Mouse (Mus musculus) thymus, postnatal 4 days (tissue): ENCODE results near the gene Nkx2-1.
"Not testable (repeated sequence)": the region's sequence is repeated elsewhere in the genome, so short reads cannot be mapped to it uniquely, and the experiment has no call there.

Experiments used
- DNase-seq: peaks from one replicate; pipeline ENCODE4 v3.0.0; 2021

Nkx2-1 gene

GRCm38 (mm10) chr12:56536884-56537265 is at the start of gene Nkx2-1:
Gene Nkx2-1, minus strand, starts transcription at chr12:56536908.
- no peak for DNase-seq

- peak; percentile 72 for DNase-seq
Measured at GRCm38 (mm10) chr12:56541068-56541467, 4.4 kb upstream of the Nkx2-1 start.

- DNase-seq, result no peak
Measured at GRCm38 (mm10) chr12:56540591-56540990, 3.9 kb upstream of the Nkx2-1 start.

GRCm38 (mm10) chr12:56538601-56539000 is 1.9 kb upstream of the Nkx2-1 start:
- DNase-seq, result no peak

GRCm38 (mm10) chr12:56537931-56538330 is 1.2 kb upstream of the Nkx2-1 start:
- DNase-seq, result no peak

- no peak for DNase-seq
Measured at GRCm38 (mm10) chr12:56537342-56537741, 634 bp upstream of the Nkx2-1 start.

GRCm38 (mm10) chr12:56536174-56536883 is 379 bp downstream of the Nkx2-1 start:
- DNase-seq, result no peak

- DNase-seq, result no peak
Measured at GRCm38 (mm10) chr12:56535411-56536173, 1.1 kb downstream of the Nkx2-1 start.

- no peak for DNase-seq
Measured at GRCm38 (mm10) chr12:56534651-56535326, 1.9 kb downstream of the Nkx2-1 start.

GRCm38 (mm10) chr12:56534311-56534650 is 2.4 kb downstream of the Nkx2-1 start:
- DNase-seq, result no peak

- DNase-seq, result no peak
Measured at GRCm38 (mm10) chr12:56533501-56534310, 3.0 kb downstream of the Nkx2-1 start.

GRCm38 (mm10) chr12:56532986-56533495 is 3.7 kb downstream of the Nkx2-1 start:
- DNase-seq, result peak; percentile 23

- DNase-seq, result no peak
Measured at GRCm38 (mm10) chr12:56532142-56532541, 4.6 kb downstream of the Nkx2-1 start.

GRCm38 (mm10) chr12:56531051-56531620 is 5.6 kb downstream of the Nkx2-1 start:
- no peak for DNase-seq

- DNase-seq, result no peak
Measured at GRCm38 (mm10) chr12:56529931-56530330, 6.8 kb downstream of the Nkx2-1 start.

GRCm38 (mm10) chr12:56528881-56529681 is 7.6 kb downstream of the Nkx2-1 start:
- DNase-seq, result no peak

- no peak for DNase-seq
Measured at GRCm38 (mm10) chr12:56528034-56528570, 8.6 kb downstream of the Nkx2-1 start.

- DNase-seq, result no peak
Measured at GRCm38 (mm10) chr12:56527071-56527470, 9.6 kb downstream of the Nkx2-1 start.

- not testable (repeated sequence) for DNase-seq
Measured at GRCm38 (mm10) chr12:56525219-56525797, 11.4 kb downstream of the Nkx2-1 start.

- DNase-seq, result no peak
Measured at GRCm38 (mm10) chr12:56524201-56524600, 12.5 kb downstream of the Nkx2-1 start.

- DNase-seq, result no peak
Measured at GRCm38 (mm10) chr12:56522191-56522590, 14.5 kb downstream of the Nkx2-1 start.
